Mouse (Mus musculus): ENCODE measurements around the gene Cox6a2.
A peak's percentile ranks its signal among the peaks of the same experiment; 100 is the strongest.

Gene Cox6a2

DNA sequence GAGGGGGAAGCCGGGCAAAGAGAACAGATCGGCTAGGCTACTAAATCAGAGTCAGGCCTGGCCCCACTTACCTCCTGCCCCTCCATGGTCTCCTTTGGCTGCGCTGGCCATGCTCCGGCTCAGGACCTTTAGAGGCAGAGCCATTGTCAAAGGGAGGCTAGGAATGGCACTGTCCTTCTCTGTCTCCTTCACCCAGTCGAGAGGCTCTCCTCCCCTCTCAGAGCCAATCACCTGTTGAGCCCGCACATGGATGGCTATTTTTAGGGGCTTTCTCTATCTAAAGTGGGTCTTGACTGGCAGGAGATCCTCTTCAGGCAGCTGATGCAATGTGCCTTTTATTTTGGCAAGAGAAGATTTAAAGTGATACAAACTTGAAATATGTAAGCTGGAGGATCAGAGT, at the start of gene Cox6a2:
Cox6a2 (minus strand) TSS at position 236 of the 400 bp plus-strand sequence.
- DNase-seq (ENCODE audit: low read depth, low spot score): no peak

DNA sequence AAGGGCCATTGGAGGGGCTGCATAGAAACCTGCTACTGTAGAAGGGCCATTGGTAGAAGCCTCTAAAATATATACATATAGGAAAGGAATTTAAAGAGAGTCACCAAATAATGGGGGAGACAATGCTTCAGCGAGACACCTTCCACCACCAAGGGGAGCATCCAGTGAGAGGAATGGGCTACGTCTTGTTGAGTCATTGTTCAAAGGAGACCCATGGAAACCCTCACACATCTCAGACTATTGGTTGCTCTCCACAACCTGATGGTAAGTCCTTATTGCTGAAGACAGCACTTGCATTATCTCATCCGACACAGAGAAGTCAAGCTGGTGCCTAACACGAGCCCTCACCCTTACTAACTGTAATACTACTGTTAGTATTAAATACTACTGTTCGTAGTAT, 49.6 kb upstream of the Cox6a2 start:
- DNase-seq (ENCODE audit: low read depth, low spot score): no peak

DNA sequence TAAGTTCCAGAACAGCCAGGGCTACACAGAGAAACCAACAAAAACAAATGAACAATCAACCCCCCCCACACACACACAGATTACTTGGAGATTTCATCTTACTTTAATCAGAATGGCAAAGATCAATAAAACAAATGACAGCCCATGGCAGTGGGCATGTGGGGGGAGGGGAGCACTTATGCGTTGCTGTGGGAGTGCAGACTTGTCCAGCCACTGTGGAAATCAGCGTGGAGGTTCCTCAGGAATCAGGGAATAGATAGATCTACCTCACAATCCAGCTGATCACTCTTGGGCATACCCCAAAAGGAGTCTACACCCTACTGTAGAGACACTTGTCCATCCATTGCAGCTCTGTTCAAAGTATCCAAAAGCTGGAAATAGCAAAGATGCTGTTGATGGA, 48.8 kb upstream of the Cox6a2 start:
- DNase-seq (ENCODE audit: low read depth, low spot score): no peak

DNA sequence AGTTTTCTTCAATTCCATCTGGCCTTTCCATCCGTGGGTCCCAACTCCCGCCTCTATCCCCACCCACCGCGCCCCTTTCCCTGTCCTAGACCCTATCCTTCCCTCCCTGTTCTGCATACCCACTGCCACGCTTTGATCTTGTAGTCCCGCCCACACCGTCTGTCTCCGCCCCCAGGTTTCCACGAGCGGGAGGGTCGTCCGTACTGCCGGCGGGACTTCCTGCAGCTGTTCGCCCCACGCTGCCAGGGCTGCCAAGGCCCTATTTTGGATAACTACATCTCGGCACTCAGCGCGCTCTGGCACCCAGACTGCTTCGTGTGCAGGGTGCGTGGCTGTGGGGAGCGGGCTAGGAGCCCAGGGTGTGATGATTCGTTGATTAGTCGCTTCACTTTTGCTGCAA, 46.4 kb upstream of the Cox6a2 start:
- peak; percentile 66 for DNase-seq (ENCODE audit: low read depth, low spot score)

DNA sequence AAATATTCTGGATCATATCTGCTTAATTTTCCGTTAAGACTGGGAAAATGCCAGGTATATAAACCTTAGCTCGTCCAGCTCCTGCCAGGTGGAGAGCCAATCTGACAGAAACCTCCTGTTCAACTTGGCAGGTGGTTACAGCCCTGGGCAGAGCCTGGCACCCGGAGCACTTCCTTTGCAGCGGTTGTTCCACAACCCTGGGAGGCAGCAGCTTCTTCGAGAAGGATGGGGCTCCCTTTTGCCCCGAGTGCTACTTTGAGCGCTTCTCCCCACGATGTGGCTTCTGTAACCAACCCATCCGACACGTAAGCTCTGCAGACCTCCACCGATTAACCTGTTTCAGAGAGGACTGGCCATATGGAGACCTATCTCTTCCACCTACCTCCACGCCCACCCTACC, 45.8 kb upstream of the Cox6a2 start:
- DNase-seq (ENCODE audit: low read depth, low spot score): peak; percentile 14

DNA sequence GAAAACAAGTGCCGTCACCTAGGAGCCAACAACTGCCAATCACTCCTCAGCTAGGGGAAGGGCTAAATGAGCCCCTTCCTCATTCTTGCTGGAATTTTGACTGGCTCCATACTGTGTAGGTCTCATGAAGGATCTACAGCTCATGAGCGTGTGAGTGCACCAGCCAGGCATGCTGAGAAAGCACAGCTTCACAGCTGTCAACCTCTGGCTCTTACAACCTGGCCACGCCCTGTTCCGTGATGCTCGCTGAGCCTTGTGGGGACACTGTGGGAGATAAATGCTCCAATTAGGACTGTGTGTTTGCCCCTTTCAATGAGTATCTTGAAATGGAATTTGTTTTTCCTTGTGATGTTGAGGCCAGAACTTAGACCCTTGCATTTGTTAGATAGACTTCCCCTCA, 43.8 kb upstream of the Cox6a2 start:
- no peak for DNase-seq (ENCODE audit: low read depth, low spot score)

DNA sequence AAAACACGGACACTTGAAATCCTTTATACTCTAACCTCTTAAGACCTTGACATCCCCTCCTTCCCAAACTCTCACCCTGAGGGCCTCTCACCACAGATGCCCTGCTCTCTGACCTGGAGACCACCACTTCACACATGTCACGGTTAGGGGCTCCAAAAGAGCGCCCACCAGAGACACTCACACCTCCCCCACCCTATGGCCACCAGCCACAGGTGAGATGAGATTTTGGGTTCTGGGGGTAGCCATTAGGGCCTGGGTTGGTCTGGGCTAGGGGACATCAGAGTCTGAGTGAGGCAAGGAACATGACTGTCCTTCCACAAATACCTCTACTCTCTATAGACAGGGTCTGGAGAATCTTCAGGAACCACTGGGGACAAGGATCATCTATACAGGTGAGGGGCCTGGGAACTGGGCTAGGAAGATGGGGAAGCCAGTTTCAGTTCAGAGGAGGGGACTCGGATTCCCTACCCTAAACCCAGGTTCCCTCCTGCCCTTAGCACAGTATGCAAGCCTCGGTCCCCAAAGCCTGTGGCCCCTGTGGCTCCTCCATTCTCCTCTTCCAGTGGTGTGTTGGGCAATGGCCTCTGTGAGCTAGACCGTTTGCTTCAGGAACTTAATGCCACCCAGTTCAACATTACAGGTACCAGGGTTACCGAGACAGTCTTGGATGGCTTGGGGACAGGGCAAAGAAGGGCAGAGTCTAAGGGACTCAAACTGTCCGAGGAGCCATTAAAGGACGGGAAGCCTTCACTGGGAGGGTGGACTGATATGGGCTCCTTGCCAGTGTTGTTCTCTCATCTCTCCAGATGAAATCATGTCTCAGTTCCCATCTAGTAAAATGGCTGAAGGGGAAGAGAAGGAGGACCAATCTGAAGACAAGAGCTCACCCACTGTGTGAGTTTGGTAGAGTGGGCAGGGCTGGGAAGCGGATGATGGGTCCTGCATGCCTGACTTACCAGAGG, 42.2 kb upstream of the Cox6a2 start:
- DNase-seq (ENCODE audit: low read depth, low spot score): no peak

DNA sequence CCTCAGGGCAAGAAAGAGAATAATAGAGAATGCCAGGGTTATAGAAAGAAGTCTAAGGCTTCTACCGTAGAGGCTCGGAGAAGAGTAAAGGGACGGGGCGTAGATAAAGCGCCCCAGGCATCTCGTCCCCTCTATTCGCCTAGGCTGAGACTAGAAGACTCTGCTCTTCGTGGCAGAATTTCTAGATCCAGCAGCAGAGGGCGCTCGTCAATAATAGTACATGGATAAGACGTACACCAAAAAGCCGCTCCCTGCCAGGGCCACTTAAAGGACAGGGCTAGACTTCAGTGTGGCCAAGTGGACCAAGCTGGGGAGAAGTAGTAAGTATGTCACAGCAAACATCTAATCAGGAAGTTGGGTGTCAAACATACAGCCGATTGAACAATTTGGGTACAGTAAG, 41.3 kb upstream of the Cox6a2 start:
- DNase-seq (ENCODE audit: low read depth, low spot score): peak; percentile 85

DNA sequence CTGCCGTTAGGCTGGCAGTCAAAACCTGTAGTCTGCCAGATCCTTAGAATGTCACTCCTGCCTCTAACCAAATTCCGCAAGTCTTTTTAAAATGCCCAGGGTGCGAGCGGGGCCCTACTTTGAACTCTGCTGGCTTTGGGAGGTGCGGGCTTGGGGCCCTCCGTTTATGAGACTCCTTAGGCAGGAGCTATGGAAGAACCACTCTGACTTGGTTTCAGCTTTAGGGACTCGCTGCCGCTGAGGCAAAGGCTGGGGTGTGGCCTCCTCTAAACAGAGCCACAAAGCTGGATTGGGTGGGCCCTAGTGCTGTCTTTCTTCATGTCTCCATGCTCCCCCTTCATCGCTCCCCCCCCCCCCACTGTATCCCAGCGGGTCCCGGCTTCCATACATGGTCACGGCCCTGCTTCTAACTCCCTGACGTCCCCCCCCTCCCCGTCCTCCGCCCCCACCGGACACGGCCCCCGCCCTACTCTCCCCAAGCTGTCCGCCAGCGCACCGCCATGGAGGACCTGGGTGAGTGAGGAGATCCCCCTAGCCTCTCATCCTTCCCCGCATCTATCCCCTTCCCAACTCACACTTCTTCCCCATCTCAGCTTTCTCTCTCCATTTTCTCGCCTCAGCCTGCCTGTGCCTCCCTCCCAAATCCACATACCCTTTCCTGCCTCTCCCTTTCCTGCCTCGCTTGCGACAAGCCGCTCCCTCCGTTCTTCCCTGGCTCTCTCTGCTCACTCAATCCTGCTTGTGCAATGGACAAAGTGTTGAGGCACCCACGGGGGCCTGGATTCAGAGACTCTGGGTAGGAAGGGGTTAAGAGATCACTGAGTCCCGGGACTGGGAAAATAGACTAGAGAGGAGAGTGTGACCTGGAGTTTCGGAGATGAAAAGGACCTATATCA, 40.6 kb upstream of the Cox6a2 start, which contains the start of gene Tgfb1i1:
Tgfb1i1 (plus strand) TSS at position 317 of the 896 bp plus-strand sequence.
- no peak for DNase-seq (ENCODE audit: low read depth, low spot score)

DNA sequence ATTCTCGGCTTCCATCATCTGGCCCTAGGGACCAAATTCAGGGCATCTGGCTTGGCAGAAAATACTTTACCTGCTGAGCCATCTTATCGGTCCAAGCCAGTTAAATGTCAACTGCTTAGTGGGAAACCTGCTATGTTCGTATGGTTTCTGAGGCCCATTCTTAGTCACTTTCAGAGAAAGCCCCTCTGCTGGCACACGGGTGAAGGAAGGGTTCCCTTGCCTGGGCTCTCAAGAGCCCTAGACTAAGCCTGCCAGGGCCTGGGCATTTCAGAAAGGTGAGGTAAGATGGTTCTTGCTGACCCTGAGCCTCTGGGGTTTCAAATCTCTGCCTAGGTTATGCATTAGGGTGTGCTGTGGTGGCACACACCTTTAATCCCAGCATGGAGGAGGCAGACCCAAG, 39.4 kb upstream of the Cox6a2 start:
- no peak for DNase-seq (ENCODE audit: low read depth, low spot score)

DNA sequence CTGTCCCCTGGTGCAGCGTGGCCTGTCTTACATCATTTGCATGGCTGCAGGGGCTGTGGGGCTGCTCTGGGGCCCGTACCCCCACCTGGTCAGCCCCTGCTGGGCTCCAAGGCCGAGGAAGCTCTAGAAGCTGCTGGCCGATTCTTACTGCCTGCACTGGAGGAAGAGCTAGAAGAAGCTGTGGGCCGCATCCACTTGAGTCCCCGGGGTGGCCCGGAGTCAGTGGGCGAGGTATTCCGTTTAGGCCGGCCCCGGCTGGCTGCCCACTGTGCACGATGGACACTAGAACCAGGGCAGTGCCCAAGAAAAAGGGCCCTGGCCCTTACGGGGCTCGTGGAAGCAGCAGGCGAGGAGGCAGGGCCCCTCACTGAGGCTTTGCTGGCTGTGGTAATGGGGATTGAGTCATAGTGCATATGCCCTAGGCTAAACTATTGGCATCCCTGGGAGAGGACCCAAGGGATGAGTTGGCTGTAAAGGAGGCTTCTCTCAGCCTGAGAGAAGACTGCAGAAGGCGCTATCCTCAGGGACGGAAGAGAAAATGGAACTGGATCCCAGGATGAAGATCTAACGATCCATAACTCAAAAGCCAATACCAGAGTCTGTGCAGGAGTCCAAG, 38.3 kb upstream of the Cox6a2 start:
- DNase-seq (ENCODE audit: low read depth, low spot score): no peak

DNA sequence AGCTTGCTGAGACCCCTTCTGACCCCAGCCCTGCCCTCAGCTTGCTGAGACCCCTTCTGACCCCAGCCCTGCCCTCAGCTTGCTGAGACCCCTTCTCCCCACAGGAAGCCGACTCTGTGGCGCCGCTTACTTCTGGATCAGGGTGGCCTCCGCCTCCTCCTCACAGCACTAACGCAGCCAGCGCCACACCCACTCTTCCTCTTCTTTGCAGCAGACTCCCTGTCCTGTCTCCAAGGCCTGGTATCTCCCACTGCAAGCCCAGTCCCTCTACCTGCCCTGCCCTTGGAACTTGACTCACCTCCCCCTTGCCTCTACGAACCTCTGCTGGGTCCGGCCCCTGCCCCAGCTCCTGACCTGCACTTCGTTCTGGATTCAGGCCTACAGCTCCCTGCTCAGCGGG, 37.7 kb upstream of the Cox6a2 start:
- DNase-seq (ENCODE audit: low read depth, low spot score): no peak

DNA sequence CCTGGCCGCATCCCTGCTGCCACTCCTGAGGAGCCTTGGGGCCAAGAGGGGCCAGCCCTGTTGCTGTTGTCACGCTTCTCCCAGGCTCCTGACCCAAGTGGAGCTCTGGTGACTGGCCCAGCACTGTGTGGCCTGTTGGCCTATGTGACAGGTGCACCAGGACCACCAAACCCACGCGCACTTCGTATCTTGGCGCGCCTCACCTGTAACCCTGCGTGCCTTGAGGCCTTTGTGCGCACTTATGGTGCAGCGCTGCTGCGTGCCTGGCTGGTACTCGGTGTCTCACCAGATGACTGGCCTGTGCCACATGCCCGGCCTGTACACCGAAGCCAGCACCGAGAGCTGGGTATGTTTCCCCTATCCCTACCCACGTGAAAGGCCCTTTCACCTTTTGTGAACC, 36.1 kb upstream of the Cox6a2 start:
- DNase-seq (ENCODE audit: low read depth, low spot score): no peak

DNA sequence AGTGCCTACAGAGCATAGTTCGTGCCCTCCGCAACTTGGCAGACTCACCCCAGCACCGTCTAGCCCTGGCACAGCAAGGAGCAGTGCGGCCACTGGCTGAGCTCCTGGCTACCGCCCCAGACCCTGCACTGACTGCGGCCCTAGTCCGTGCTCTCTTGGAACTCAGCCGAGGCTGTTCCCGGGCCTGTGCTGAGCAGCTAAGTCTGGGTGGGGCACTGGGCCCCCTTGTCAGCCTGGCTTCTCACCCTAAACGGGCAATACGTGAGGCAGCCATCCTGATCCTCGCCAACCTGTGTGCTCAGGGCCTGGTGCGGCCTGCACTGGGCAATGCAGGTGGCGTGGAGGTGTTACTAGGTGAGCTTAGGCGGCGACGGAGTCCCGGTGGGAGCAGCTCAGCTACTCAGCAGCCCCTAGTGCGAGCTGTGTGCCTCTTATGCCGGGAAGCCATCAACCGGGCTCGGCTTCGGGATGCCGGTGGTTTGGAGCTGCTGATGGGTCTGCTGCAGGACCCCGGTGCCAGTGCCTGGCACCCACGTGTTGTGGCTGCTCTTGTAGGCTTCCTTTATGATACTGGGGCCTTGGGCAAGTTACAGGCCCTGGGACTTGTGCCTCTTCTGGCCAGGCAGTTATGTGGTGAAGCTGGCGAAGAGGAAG, 34.1 kb upstream of the Cox6a2 start:
- DNase-seq (ENCODE audit: low read depth, low spot score): peak; percentile 17

DNA sequence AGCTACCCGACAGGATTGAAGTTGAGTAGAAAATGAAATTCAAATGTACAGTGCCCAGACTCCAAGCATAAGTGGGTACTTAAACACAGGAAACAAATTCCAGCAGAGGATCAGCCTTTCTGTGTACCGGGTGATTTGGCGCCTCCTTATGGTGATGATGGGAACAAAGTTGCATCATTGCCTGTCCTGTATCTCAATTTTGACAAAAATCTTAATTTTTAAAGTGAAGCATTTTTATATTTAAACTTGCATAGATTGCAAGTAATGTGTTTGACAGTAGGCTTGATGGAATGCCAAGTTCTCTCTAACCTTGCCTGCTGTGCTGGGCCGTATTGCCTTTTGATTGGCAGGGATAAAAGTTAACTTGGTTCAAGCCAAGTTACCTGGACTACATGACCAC, 32.8 kb upstream of the Cox6a2 start:
- DNase-seq (ENCODE audit: low read depth, low spot score): peak; percentile 78

DNA sequence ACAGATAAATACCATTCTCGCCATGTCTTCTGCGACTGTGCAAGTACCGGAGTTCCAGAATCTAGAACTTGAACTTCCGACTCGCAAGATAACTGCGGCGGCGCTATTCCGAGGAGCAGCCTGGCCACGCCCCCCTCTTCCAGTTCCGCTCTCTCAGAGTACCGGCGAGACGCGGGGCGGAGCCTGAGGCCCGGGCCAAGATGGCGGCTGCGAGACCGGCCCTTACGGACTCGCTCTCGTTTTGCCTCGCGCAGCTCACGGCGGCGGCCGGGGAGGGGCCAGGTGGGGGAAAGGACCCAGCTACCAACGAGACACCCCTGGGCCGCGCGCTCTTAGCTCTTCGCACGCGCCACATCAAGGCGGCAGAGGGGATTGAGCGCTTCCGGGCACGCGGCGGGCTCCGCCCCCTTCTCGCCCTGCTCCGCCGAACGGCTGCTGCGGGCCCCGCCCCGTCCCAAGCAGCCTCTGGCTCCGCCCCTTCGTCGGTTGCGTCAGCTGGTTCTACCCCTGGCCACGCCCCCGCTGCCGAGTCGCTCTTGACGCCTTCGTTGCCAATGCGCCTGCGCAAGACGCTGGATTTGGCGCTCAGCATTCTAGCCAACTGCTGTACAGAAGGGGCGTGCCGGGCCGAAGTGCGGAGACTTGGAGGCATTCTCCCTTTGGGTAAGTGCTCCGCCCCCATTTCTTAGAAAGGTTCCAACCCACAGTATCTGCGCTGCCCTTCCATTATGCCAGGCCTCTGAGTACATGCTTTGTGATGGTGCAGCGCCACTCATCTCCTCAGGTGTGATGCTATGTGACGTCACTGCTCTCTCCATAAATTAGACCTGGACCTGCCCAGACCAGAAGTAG, 32.0 kb upstream of the Cox6a2 start, which contains the start of gene 9130023H24Rik:
9130023H24Rik (minus strand) TSS at position 105 of the 852 bp plus-strand sequence.
- DNase-seq (ENCODE audit: low read depth, low spot score): peak; percentile 100

DNA sequence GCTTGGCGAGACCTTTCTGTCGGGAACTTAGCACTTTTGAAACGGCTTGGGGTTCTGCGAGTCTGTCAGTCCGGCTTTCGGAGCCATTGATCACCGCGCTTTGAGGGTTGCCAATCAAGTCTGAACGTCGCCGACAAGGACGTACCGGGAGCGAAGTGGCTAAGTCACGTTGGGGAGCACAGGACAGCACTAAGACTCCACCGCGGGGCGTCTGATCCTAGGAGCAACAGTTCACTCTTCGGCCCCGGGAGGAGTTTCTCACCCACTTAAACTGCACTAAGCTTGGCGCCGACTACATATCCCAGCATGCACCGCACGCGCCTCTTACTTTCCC, 31.4 kb upstream of the Cox6a2 start:
- no peak for DNase-seq (ENCODE audit: low read depth, low spot score)

DNA sequence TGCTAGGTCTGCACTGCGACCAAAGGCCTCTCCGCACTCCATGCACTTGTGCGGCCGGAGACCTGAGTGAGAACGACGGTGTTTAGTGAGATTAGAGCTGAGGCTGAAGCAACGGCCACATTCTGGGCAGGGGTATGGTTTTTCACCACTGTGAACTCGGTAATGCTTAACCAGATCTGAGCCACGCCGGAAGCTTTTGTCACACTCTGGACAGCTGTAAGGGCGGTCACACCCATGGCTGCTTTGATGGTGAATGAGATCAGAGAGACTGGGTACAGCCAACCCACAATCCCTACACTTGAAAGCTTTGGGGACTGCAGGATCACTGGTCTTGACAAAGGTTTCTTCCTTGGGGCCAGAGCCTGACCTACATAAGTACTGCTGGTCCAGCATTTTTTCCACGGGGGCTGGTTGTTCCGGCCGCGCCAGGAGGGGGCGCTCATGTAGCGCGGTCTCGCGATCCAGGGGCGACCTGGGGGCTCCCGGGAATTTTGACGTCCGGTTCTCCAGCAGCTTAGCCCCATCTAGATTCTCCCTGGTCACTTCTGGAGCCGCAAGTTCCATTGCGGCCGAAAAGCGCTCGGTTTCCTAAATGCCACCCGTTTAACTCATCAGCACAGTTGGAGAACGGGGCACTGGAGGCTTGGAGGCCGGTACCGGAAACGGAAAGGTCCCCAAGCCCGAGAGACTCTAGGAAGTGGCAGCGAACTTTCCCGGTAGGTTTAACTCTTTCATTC, 30.8 kb upstream of the Cox6a2 start, which contains the start of gene Armc5:
Armc5 (plus strand) TSS at position 487 of the 737 bp plus-strand sequence.
- DNase-seq (ENCODE audit: low read depth, low spot score): peak; percentile 77

DNA sequence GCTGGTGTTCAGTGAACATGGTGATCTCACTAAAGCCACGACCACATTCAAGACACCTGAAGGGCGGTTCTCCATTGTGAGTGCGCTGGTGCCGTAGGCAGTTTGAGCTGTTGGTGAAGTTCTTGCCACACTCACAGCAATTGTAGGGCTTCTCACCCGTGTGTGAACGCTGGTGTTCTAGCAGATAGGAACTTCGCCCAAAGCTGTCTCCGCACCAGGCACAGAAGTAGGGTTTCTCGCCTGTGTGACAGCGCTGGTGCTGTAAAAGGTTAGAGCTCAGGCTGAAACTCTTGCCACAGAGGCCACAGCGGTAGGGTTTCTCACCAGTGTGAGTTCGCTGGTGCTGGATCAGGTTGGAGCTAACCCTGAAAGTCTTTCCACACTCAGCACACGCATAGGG, 30.2 kb upstream of the Cox6a2 start:
- no peak for DNase-seq (ENCODE audit: low read depth, low spot score)

DNA sequence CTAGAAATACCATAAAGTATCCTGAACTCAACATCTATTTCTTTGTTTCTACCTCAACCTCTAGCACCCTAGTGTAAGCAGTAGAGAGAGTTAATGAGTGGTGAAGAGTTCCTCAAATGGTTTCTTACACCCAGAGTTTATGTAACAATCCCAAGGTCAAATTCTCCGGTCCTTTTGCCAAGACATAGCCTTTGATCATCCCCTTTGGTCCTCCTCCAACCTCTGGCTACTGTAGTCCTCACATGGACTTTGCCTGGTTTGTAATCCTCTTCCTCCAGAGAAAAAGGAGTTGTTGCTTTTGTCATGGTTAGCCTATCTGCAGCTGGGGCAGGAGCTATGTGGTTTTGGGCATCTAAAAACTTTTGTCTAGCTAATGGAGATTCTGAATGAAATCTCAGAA, 29.3 kb upstream of the Cox6a2 start:
- DNase-seq (ENCODE audit: low read depth, low spot score): no peak

All from CD4-positive, CD25-positive, alpha-beta regulatory T cell, adult 2 months (primary cell).